ENCODE assay signal across 8 mouse cellular contexts in genomic region chr7:126898102-126898990, GRCm38 (mm10). TPM values are rescaled to one million over a fixed set of nuclear protein-coding genes. Genes with fewer than 3 reads are reported as not detected.
DNase-seq lines count a peak whose midpoint lies in the region; ATAC-seq and TF ChIP-seq lines count a peak whose summit lies in the region.

No protein-coding gene starts in this region.

- no peaks in the 10 kb centered on the region for H3K9me3 ChIP-seq in G1E (replicated peaks)
- no peaks in the 10 kb centered on the region for H3K9me3 ChIP-seq in forebrain, postnatal 0 days (ENCODE audit: low read length)
- no peaks in the 10 kb centered on the region for H3K9me3 ChIP-seq in lung, embryonic 16.5 days (ENCODE audit: control insufficient read depth, low read length)

- H3K4me1 ChIP-seq in G1E (ENCODE audit: insufficient read depth, low read depth, low read length), result peaks cover 33% of the 10 kb centered on the region
- H3K4me1 ChIP-seq in forebrain, postnatal 0 days (ENCODE audit: insufficient read depth), result peaks cover 11% of the 10 kb centered on the region
- H3K4me1 ChIP-seq in lung, embryonic 16.5 days (replicated peaks; ENCODE audit: control insufficient read depth, insufficient read depth, low read length), result peaks cover 10% of the 10 kb centered on the region; the same call in 1 of the 2 replicates

- peak overlapping the region; percentile 88 for H3K9ac ChIP-seq in forebrain, postnatal 0 days
- H3K9ac ChIP-seq in lung, embryonic 16.5 days (ENCODE audit: low read length), result peak overlapping the region; percentile 82

- H3K36me3 ChIP-seq in G1E (replicated peaks), result peaks cover 28% of the 10 kb centered on the region
- H3K36me3 ChIP-seq in forebrain, postnatal 0 days (ENCODE audit: insufficient read depth), result no peaks in the 10 kb centered on the region
- H3K36me3 ChIP-seq in lung, embryonic 16.5 days (ENCODE audit: control insufficient read depth, insufficient read depth, low read length), result no peaks in the 10 kb centered on the region

- no peak for TF ChIP-seq CTCF in G1E (IDR thresholded peaks at IDR 0.05; ENCODE audit: low read depth, low read length)
- TF ChIP-seq CTCF in forebrain, postnatal 0 days (IDR thresholded peaks at IDR 0.05; ENCODE audit: low read depth), result no peak

- DNase-seq in G1E (ENCODE audit: low spot score), result peak; percentile 76
- peak; percentile 96 to 100 for DNase-seq in cerebellum, adult 18-20 months
- peak; percentile 96 for DNase-seq in forebrain, postnatal 0 days
- DNase-seq in layer of hippocampus, adult 9-10 months (ENCODE audit: low spot score), result peak; percentile 75
- peak; percentile 97 for DNase-seq in ovary, postnatal 10 days (ENCODE audit: low spot score)
- DNase-seq in thymus, postnatal 10 days (ENCODE audit: low spot score in 2 of 2), result peak; percentile 85 to 96

- peaks cover 4% of the 10 kb centered on the region; the same call in 1 of the 2 replicates for H3K27me3 ChIP-seq in G1E (ENCODE audit: insufficient read depth, low read length)
- H3K27me3 ChIP-seq in forebrain, postnatal 0 days (ENCODE audit: insufficient read depth, low read length), result no peaks in the 10 kb centered on the region
- H3K27me3 ChIP-seq in lung, embryonic 16.5 days (ENCODE audit: control insufficient read depth, insufficient read depth, low read depth, low read length), result no peaks in the 10 kb centered on the region

- peak overlapping the region; percentile 86 for H3K4me3 ChIP-seq in G1E (ENCODE audit: low read depth, low read length)
- H3K4me3 ChIP-seq in forebrain, postnatal 0 days (ENCODE audit: low read depth, low read length), result peak overlapping the region; percentile 71
- H3K4me3 ChIP-seq in lung, embryonic 16.5 days (ENCODE audit: low read length), result peak overlapping the region; percentile 68

- WGBS in forebrain, postnatal 0 days, result 13% methylated on average over 37 of the region's 37 CpGs
- WGBS in lung, embryonic 16.5 days, result 11% methylated on average over 37 of the region's 37 CpGs

- peak overlapping the region; percentile 88 for H3K27ac ChIP-seq in forebrain, postnatal 0 days (ENCODE audit: low read depth, low read length)
- peak overlapping the region; percentile 65 for H3K27ac ChIP-seq in lung, embryonic 16.5 days (ENCODE audit: low read length)

- peak; percentile 79 for ATAC-seq in G1E (ENCODE audit: extremely low read depth, insufficient number of reproducible peaks, low FRiP score, poor library complexity, severe bottlenecking)
- peak; percentile 96 for ATAC-seq in forebrain, postnatal 0 days
- peak; percentile 88 to 92 for ATAC-seq in hematopoietic stem cell, adult 5-6 weeks (replicated peaks in 1 of 2; ENCODE audit: insufficient read depth in 1 of 2, low FRiP score in 2 of 2, low TSS enrichment in 1 of 2, low read depth in 1 of 2, poor library complexity in 2 of 2, severe bottlenecking in 2 of 2)
- peak; percentile 98 for ATAC-seq in lung, embryonic 16.5 days (ENCODE audit: low read depth)

- peak overlapping the region; percentile 83 for H3K4me2 ChIP-seq in forebrain, postnatal 0 days (ENCODE audit: low read depth)
- H3K4me2 ChIP-seq in lung, embryonic 16.5 days (ENCODE audit: low read depth, low read length), result peak overlapping the region; percentile 78

RNA-seq across cellular contexts. Expression of gene Taok2, which starts 13.8 kb away (rescaled TPM):
- total RNA-seq in G1E (2014; fragmentation: Nextera tagmentation) (42.9 and 53.6 TPM in 2 replicates), G1E (2017) (36.2 and 38.3 TPM in 2 replicates)
- polyA plus RNA-seq in G1E (2012), result 181 and 222 TPM in 2 replicates
- total RNA-seq in forebrain, postnatal 0 days (2014; rRNA removed), result 100 and 110 TPM in 2 replicates
- 30.5 and 42.6 TPM in 2 replicates for polyA plus RNA-seq in forebrain, postnatal 0 days (2015; fragmentation: Nextera tagmentation; extraction: Ambion mirVana)
- 31.7 and 32.7 TPM in 2 replicates for total RNA-seq in hematopoietic stem cell, adult 5-6 weeks (2017)
- 55.8 and 58.3 TPM in 2 replicates for polyA plus RNA-seq in lung, embryonic 16.5 days (2015; fragmentation: Nextera tagmentation; extraction: Ambion mirVana)

RNA-seq across cellular contexts. Expression of gene Tmem219, which starts 24.4 kb away (rescaled TPM):
- total RNA-seq in G1E (2014; fragmentation: Nextera tagmentation), result 33.6 and 38.7 TPM in 2 replicates
- 32.9 and 42.2 TPM in 2 replicates for total RNA-seq in G1E (2017)
- polyA plus RNA-seq in G1E (2012), result 66.6 and 86.4 TPM in 2 replicates
- 22.8 and 23.8 TPM in 2 replicates for total RNA-seq in forebrain, postnatal 0 days (2014; rRNA removed)
- polyA plus RNA-seq in forebrain, postnatal 0 days (2015; fragmentation: Nextera tagmentation; extraction: Ambion mirVana), result 44.7 and 45.4 TPM in 2 replicates
- total RNA-seq in hematopoietic stem cell, adult 5-6 weeks (2017), result 14.5 and 25.6 TPM in 2 replicates
- polyA plus RNA-seq in lung, embryonic 16.5 days (2015; fragmentation: Nextera tagmentation; extraction: Ambion mirVana), result 28.4 and 30.8 TPM in 2 replicates

RNA-seq across cellular contexts. Expression of gene Kctd13, which starts 30.3 kb away (rescaled TPM):
- total RNA-seq in G1E (2014; fragmentation: Nextera tagmentation) (22.4 and 25.3 TPM in 2 replicates), G1E (2017) (6.2 and 8.6 TPM in 2 replicates)
- 23.4 and 30.7 TPM in 2 replicates for polyA plus RNA-seq in G1E (2012)
- total RNA-seq in forebrain, postnatal 0 days (2014; rRNA removed), result 140 and 142 TPM in 2 replicates
- polyA plus RNA-seq in forebrain, postnatal 0 days (2015; fragmentation: Nextera tagmentation; extraction: Ambion mirVana), result 218 and 222 TPM in 2 replicates
- total RNA-seq in hematopoietic stem cell, adult 5-6 weeks (2017), result 9.3 and 15.8 TPM in 2 replicates
- polyA plus RNA-seq in lung, embryonic 16.5 days (2015; fragmentation: Nextera tagmentation; extraction: Ambion mirVana), result 11.7 and 12.3 TPM in 2 replicates

RNA-seq across cellular contexts. Expression of gene Ino80e, which starts 36.2 kb away (rescaled TPM):
- total RNA-seq in G1E (2014; fragmentation: Nextera tagmentation), result 106 and 136 TPM in 2 replicates
- 50.7 and 60.3 TPM in 2 replicates for total RNA-seq in G1E (2017)
- polyA plus RNA-seq in G1E (2012), result 893 and 1,187 TPM in 2 replicates
- total RNA-seq in forebrain, postnatal 0 days (2014; rRNA removed), result 62.8 and 69.9 TPM in 2 replicates
- 102 and 107 TPM in 2 replicates for polyA plus RNA-seq in forebrain, postnatal 0 days (2015; fragmentation: Nextera tagmentation; extraction: Ambion mirVana)
- total RNA-seq in hematopoietic stem cell, adult 5-6 weeks (2017), result 33.2 and 35.6 TPM in 2 replicates
- polyA plus RNA-seq in lung, embryonic 16.5 days (2015; fragmentation: Nextera tagmentation; extraction: Ambion mirVana), result 76.5 and 89.3 TPM in 2 replicates

RNA-seq across cellular contexts. Expression of gene Hirip3, which starts 36.6 kb away (rescaled TPM):
- total RNA-seq in G1E (2014; fragmentation: Nextera tagmentation), result 46.8 and 53.2 TPM in 2 replicates
- total RNA-seq in G1E (2017), result 90.4 and 115 TPM in 2 replicates
- 158 and 159 TPM in 2 replicates for polyA plus RNA-seq in G1E (2012)
- total RNA-seq in forebrain, postnatal 0 days (2014; rRNA removed), result 11.7 and 21.3 TPM in 2 replicates
- polyA plus RNA-seq in forebrain, postnatal 0 days (2015; fragmentation: Nextera tagmentation; extraction: Ambion mirVana), result 9.9 and 19.5 TPM in 2 replicates
- total RNA-seq in hematopoietic stem cell, adult 5-6 weeks (2017), result 128 and 398 TPM in 2 replicates
- 30.3 and 32.3 TPM in 2 replicates for polyA plus RNA-seq in lung, embryonic 16.5 days (2015; fragmentation: Nextera tagmentation; extraction: Ambion mirVana)

Comparison
In these comparisons a context has a peak if more than half of its experiments do, and no peak if none do; other contexts are left out.
1. Peak in every context shown above with its lines: DNase-seq, ATAC-seq, H3K4me3 ChIP-seq and H3K27ac ChIP-seq.